Mouse (Mus musculus): ENCODE data around the gene Vwa5b1. TPM values are rescaled to one million over a fixed set of nuclear protein-coding genes. Genes with fewer than 3 reads are reported as not detected.
A peak's percentile ranks its signal among the peaks of the same experiment; 100 is the strongest.

Vwa5b1 gene
- polyA plus RNA-seq, 1 experiment from 2014 or later: 0.48 TPM

DNA sequence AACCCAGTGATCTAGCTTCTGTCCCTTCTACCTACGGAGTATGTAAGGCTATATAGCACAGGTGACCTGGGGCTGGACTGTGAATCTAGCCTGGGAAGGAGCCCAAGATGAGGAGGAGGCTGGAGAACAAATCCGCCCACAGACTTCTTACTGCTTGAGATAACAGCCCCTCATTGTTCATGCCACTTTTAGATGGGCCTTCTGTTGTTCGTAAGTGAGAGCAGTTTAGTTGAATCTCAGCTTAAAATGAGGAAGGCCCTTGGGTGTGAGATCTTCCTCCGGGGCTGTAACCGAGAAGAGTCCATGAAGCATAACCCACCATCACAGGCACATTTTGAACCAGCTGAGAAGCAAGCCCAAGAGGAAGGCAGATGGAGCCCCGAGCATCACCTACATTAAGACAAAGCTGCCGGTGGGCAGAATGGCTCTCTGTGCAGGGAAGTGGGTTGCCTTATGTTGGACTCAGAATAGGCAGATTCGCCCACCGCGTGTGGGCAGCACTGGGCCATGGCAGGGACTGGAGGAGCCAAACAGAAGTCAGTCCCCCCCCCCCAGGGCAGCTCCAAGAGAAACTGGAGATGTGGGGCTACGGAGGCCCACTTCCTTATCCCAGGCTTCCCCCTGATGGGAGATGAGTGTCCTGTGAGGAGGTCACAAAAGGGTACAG lies 24.4 kb upstream of the Vwa5b1 start:
- 80% methylated on average over 11 of the region's 11 CpGs for WGBS
- no peaks in the 10 kb centered on the region for H3K36me3 ChIP-seq (ENCODE audit: control insufficient read depth, insufficient read depth, low read length)
- no peak overlapping the region for H3K4me2 ChIP-seq (ENCODE audit: low read depth)
- H3K4me1 ChIP-seq (ENCODE audit: control insufficient read depth, insufficient read depth, low read length): no peaks in the 10 kb centered on the region
- ATAC-seq (ENCODE audit: insufficient read depth, low FRiP score, low TSS enrichment): no peak
- H3K9ac ChIP-seq (ENCODE audit: low read length): no peak overlapping the region
- no peak overlapping the region for H3K27ac ChIP-seq (ENCODE audit: low read depth, low read length)
- H3K27me3 ChIP-seq (ENCODE audit: control insufficient read depth, insufficient read depth, low read length): no peaks in the 10 kb centered on the region
- no peaks in the 10 kb centered on the region for H3K9me3 ChIP-seq (ENCODE audit: control insufficient read depth, low read length)
- DNase-seq (ENCODE audit: low spot score): no peak
- no peak overlapping the region for H3K4me3 ChIP-seq (ENCODE audit: low read depth, low read length)

DNA sequence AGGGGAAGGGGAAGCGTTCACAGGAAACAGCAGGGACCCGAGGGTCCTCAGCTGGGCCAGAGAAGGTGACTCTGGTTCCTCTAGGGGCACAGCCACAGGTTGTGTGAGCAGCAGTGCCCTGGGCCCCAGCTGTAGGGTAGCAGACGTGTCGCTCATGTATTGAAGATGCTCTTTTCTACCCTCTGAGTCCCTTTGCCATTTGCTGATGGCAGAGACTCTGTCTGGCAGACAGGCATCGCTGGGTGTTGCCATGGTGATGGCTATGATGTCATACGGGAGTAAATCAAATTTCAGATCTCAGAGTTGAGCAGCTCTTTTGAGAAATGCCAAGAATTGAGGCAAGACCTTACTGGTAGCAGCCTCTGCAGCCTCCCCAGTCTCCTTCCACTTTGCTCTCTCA lies 17.4 kb upstream of the Vwa5b1 start:
- H3K4me3 ChIP-seq (ENCODE audit: low read depth, low read length): no peak overlapping the region
- H3K36me3 ChIP-seq (ENCODE audit: control insufficient read depth, insufficient read depth, low read length): no peaks in the 10 kb centered on the region
- no peaks in the 10 kb centered on the region for H3K9me3 ChIP-seq (ENCODE audit: control insufficient read depth, low read length)
- ATAC-seq (ENCODE audit: insufficient read depth, low FRiP score, low TSS enrichment): no peak
- no peak overlapping the region for H3K9ac ChIP-seq (ENCODE audit: low read length)
- no peak overlapping the region for H3K4me2 ChIP-seq (ENCODE audit: low read depth)
- WGBS: 36% methylated on average over 6 of the region's 6 CpGs
- 0 out of 2 replicates have a peak, but pooled peaks cover 2% of the 10 kb centered on the region for H3K4me1 ChIP-seq (ENCODE audit: control insufficient read depth, insufficient read depth, low read length)
- peak; percentile 36 for DNase-seq (ENCODE audit: low spot score)
- no peak overlapping the region for H3K27ac ChIP-seq (ENCODE audit: low read depth, low read length)
- no peaks in the 10 kb centered on the region for H3K27me3 ChIP-seq (ENCODE audit: control insufficient read depth, insufficient read depth, low read length)

DNA sequence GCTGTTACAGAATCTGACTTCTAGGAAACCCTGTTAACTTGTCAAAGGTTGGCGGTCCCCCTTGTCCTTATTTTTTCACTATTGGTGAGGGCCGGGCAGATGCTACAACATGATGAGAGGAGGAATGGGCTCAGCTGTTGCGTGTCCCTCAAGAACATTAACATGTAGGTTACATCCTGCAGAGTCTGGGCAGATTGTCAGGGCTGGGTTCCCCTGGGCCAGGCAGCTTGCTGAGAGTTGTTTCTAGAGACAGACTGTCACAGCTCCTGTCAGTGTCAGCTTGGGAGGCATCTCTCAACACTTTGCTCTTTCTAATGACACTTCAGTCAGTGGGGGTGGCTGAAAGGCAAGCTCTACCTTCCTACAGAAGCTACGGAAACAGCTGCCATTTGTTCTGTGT lies 16.2 kb upstream of the Vwa5b1 start:
- no peak overlapping the region for H3K4me2 ChIP-seq (ENCODE audit: low read depth)
- no peaks in the 10 kb centered on the region for H3K9me3 ChIP-seq (ENCODE audit: control insufficient read depth, low read length)
- H3K36me3 ChIP-seq (ENCODE audit: control insufficient read depth, insufficient read depth, low read length): no peaks in the 10 kb centered on the region
- H3K9ac ChIP-seq (ENCODE audit: low read length): no peak overlapping the region
- no peak for DNase-seq (ENCODE audit: low spot score)
- no peak for ATAC-seq (ENCODE audit: insufficient read depth, low FRiP score, low TSS enrichment)
- H3K27ac ChIP-seq (ENCODE audit: low read depth, low read length): no peak overlapping the region
- H3K4me3 ChIP-seq (ENCODE audit: low read depth, low read length): no peak overlapping the region
- 85% methylated on average over 4 of the region's 4 CpGs for WGBS
- 0 out of 2 replicates have a peak, but pooled peaks cover 2% of the 10 kb centered on the region for H3K4me1 ChIP-seq (ENCODE audit: control insufficient read depth, insufficient read depth, low read length)
- H3K27me3 ChIP-seq (ENCODE audit: control insufficient read depth, insufficient read depth, low read length): no peaks in the 10 kb centered on the region

DNA sequence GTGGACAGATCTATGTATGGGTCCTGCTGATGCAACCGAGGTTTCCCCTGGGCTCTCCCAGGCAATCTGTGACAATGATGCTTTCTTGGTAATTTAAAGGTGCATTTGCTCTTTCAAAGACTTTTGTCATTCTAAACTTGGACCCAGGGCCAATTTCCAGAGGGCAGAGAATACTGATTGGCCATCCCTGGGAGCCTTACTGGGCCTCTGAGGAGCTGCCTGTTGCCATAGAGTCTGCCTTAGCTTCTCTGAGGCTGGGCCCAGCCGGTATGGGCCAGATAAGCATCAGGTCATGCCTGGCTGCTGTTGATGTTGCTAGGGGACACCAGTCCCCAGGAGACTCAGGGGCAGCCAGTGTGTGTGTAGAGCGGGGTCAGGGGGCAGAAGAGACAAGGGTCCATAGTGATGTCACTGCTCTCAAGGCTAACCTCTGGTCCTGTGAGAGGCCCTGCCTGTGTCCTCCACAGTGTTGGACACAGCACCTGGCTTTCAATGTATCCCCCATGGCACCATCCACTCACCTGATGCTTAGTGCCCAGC lies 12.5 kb upstream of the Vwa5b1 start:
- WGBS: 52% methylated on average over 3 of the region's 3 CpGs
- H3K27ac ChIP-seq (ENCODE audit: low read depth, low read length): no peak overlapping the region
- DNase-seq (ENCODE audit: low spot score) (peak; percentile 31), ATAC-seq (ENCODE audit: insufficient read depth, low FRiP score, low TSS enrichment) (no peak)
- H3K4me3 ChIP-seq (ENCODE audit: low read depth, low read length): no peak overlapping the region
- 0 out of 2 replicates have a peak, but pooled peaks cover 2% of the 10 kb centered on the region for H3K4me1 ChIP-seq (ENCODE audit: control insufficient read depth, insufficient read depth, low read length)
- no peaks in the 10 kb centered on the region for H3K27me3 ChIP-seq (ENCODE audit: control insufficient read depth, insufficient read depth, low read length)
- no peaks in the 10 kb centered on the region for H3K9me3 ChIP-seq (ENCODE audit: control insufficient read depth, low read length)
- H3K4me2 ChIP-seq (ENCODE audit: low read depth): no peak overlapping the region
- no peak overlapping the region for H3K9ac ChIP-seq (ENCODE audit: low read length)
- no peaks in the 10 kb centered on the region for H3K36me3 ChIP-seq (ENCODE audit: control insufficient read depth, insufficient read depth, low read length)

DNA sequence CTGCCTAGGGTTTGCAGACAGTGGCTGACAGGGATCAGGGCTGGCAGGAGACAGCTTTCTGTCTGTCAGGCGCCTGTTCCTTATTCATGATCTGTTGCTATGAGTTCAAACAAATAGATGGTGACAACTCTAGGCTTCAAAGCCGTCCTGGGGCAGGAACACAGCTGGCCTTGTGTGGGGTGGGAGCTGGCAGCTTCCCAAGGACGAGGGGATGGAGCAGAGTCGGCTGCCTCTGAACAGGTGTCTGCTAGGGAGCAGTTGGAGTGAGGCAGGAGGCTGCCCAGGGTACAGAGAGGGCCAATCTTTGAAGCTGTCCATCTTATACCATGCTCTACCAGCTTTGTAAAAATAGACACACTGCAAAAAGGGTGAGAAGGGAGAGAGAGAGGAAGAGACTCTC lies 6.6 kb upstream of the Vwa5b1 start:
- no peaks in the 10 kb centered on the region for H3K4me1 ChIP-seq (ENCODE audit: control insufficient read depth, insufficient read depth, low read length)
- ATAC-seq (ENCODE audit: insufficient read depth, low FRiP score, low TSS enrichment): no peak
- H3K27ac ChIP-seq (ENCODE audit: low read depth, low read length): no peak overlapping the region
- H3K27me3 ChIP-seq (ENCODE audit: control insufficient read depth, insufficient read depth, low read length): no peaks in the 10 kb centered on the region
- no peak overlapping the region for H3K4me3 ChIP-seq (ENCODE audit: low read depth, low read length)
- H3K9ac ChIP-seq (ENCODE audit: low read length): no peak overlapping the region
- 33% methylated on average over 4 of the region's 4 CpGs for WGBS
- no peaks in the 10 kb centered on the region for H3K9me3 ChIP-seq (ENCODE audit: control insufficient read depth, low read length)
- DNase-seq (ENCODE audit: low spot score): no peak
- no peaks in the 10 kb centered on the region for H3K36me3 ChIP-seq (ENCODE audit: control insufficient read depth, insufficient read depth, low read length)
- no peak overlapping the region for H3K4me2 ChIP-seq (ENCODE audit: low read depth)

DNA sequence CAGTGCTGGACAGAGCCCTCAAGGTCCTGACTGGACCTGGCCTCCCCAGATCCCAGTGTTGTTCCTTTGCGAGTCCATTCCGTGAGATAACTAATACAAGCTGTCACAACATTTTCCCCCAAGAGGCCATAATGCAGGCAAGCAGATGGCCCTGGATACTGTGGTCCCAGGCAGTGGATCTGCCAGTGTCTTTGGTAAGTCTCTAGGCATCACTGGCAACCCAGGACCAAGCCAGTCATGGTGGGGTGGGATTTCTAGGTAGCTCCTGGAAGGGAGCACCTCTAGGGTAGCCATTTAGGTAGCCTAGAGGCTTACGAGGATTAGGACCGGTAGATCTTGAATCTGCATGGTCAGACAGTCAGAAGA lies 445 bp upstream of the Vwa5b1 start:
- WGBS: 54% methylated on average over 4 of the region's 4 CpGs
- Histone ChIP-seq H3K4me2 (ENCODE audit: low read depth) (no peak overlapping the region; the same call in 1 of the 2 replicates), H3K4me3 (ENCODE audit: low read depth, low read length) (no peak overlapping the region), H3K9me3 (ENCODE audit: control insufficient read depth, low read length) (no peaks in the 10 kb centered on the region), H3K27me3 (ENCODE audit: control insufficient read depth, insufficient read depth, low read length) (no peaks in the 10 kb centered on the region), H3K36me3 (ENCODE audit: control insufficient read depth, insufficient read depth, low read length) (no peaks in the 10 kb centered on the region), H3K4me1 (ENCODE audit: control insufficient read depth, insufficient read depth, low read length) (peaks cover 9% of the 10 kb centered on the region), H3K9ac (ENCODE audit: low read length) (no peak overlapping the region), H3K27ac (ENCODE audit: low read depth, low read length) (no peak overlapping the region)
- DNase-seq (ENCODE audit: low spot score): no peak
- no peak for ATAC-seq (ENCODE audit: insufficient read depth, low FRiP score, low TSS enrichment)

DNA sequence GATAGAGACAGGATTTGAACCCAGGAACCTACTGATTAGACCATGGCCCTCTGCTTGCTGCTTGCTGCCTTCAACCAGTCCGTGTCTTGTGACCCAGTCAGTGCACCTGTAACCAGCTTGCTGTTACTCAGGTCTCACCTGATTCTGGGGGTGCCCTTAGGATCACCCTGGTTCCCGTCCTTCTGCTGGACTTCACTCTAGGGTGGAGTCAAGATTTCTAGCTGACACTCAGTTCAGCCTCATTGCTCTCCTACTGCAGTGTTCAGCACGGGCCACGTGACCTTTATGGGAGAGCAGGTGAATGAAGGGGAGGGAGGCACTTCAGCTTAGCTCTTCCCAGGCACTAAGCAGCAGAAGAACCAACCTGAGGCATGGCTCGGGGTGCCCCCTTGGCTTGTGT lies 7.4 kb downstream of the Vwa5b1 start:
- Histone ChIP-seq H3K36me3 (ENCODE audit: control insufficient read depth, insufficient read depth, low read length) (no peaks in the 10 kb centered on the region), H3K9me3 (ENCODE audit: control insufficient read depth, low read length) (no peaks in the 10 kb centered on the region), H3K27ac (ENCODE audit: low read depth, low read length) (no peak overlapping the region), H3K4me3 (ENCODE audit: low read depth, low read length) (no peak overlapping the region), H3K4me1 (ENCODE audit: control insufficient read depth, insufficient read depth, low read length) (no peaks in the 10 kb centered on the region), H3K9ac (ENCODE audit: low read length) (no peak overlapping the region), H3K4me2 (ENCODE audit: low read depth) (no peak overlapping the region), H3K27me3 (ENCODE audit: control insufficient read depth, insufficient read depth, low read length) (no peaks in the 10 kb centered on the region)
- ATAC-seq (ENCODE audit: insufficient read depth, low FRiP score, low TSS enrichment) (no peak), DNase-seq (ENCODE audit: low spot score) (no peak)
- 69% methylated on average over 5 of the region's 5 CpGs for whole genome bisulfite sequencing

DNA sequence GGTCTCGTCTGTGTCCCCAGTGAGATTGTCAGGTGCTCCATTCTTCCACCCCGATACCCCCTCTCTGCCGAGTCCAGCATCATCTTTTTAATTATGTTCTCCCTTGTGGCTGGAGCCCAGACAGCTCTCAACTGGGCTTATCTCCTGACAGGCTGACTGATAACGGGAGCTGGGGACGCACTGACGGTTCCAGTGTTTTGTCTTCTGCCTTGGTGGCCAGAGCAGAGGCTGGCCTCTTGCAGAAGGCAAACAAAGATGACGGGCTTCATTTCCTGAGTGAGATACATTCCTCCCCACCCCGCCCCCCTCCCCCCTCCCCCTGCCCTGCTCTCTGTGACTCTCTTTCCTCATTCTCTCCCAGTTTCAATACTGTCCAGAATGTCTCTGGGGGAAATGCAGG lies 21.2 kb downstream of the Vwa5b1 start:
- Histone ChIP-seq H3K36me3 (ENCODE audit: control insufficient read depth, insufficient read depth, low read length) (no peaks in the 10 kb centered on the region), H3K4me1 (ENCODE audit: control insufficient read depth, insufficient read depth, low read length) (peaks cover 8% of the 10 kb centered on the region), H3K9me3 (ENCODE audit: control insufficient read depth, low read length) (no peaks in the 10 kb centered on the region), H3K27ac (ENCODE audit: low read depth, low read length) (no peak overlapping the region), H3K27me3 (ENCODE audit: control insufficient read depth, insufficient read depth, low read length) (no peaks in the 10 kb centered on the region), H3K4me3 (ENCODE audit: low read depth, low read length) (no peak overlapping the region), H3K9ac (ENCODE audit: low read length) (no peak overlapping the region), H3K4me2 (ENCODE audit: low read depth) (no peak overlapping the region)
- DNase-seq (ENCODE audit: low spot score) (no peak), ATAC-seq (ENCODE audit: insufficient read depth, low FRiP score, low TSS enrichment) (no peak)
- WGBS: 19% methylated on average over 8 of the region's 8 CpGs

DNA sequence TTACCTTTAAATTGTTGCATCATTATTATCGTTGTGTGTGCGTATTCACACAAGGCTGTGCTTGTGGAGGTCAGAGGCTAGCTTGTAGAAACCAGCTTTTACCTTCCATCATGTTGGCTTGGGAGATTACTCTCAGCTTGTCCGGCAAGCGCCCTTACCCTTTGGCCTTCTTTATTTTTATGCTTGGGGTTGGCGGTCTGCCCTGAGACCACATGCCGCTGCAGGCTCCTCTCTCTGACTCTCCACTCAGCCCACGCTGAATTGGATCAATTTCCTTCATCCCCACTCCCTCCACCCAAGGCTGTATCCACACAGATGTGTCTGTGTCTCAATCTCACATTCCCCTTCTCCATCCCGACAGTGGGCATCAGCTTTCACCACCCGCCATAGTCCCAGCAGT lies 33.8 kb downstream of the Vwa5b1 start:
- Histone ChIP-seq H3K27me3 (ENCODE audit: control insufficient read depth, insufficient read depth, low read length) (no peaks in the 10 kb centered on the region), H3K27ac (ENCODE audit: low read depth, low read length) (no peak overlapping the region), H3K4me3 (ENCODE audit: low read depth, low read length) (no peak overlapping the region), H3K9me3 (ENCODE audit: control insufficient read depth, low read length) (no peaks in the 10 kb centered on the region), H3K9ac (ENCODE audit: low read length) (no peak overlapping the region), H3K4me1 (ENCODE audit: control insufficient read depth, insufficient read depth, low read length) (peaks cover 5% of the 10 kb centered on the region; the same call in 1 of the 2 replicates), H3K36me3 (ENCODE audit: control insufficient read depth, insufficient read depth, low read length) (no peaks in the 10 kb centered on the region), H3K4me2 (ENCODE audit: low read depth) (no peak overlapping the region)
- 75% methylated on average over 9 of the region's 9 CpGs for WGBS
- ATAC-seq (ENCODE audit: insufficient read depth, low FRiP score, low TSS enrichment) (no peak), DNase-seq (ENCODE audit: low spot score) (no peak)

All from neural tube, embryonic 11.5 days (tissue).